Mouse (Mus musculus): ENCODE results near the gene Grin2a. TPM values are rescaled to one million over a fixed set of nuclear protein-coding genes. Genes with fewer than 3 reads are reported as not detected.

Grin2a gene
- polyA plus RNA-seq, 1 experiment from 2014 or later = 0.44 TPM

DNA sequence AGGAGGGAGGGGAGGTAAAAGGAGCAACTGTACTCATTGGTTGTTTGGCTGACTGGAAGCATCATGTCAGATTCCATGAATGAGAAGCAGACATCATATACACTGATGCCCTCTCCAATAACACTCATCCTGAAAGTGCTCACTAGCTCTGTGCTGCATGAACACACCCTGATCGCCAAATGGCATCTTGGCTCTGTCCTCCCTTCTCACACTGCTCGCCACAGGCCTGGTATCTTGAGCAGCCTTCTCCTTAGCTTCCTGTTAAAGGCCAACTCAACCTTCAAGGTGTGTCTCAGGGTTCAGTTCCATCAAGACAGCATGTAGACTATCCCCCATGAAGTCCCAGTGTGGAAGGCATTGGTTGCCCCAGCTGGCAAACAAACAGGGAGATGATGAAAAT lies 137.6 kb downstream of the Grin2a start:
- Histone ChIP-seq H3K27me3 (no peaks in the 10 kb centered on the region), H3K36me3 (no peaks in the 10 kb centered on the region), H3K4me1 (replicated peaks) (no peaks in the 10 kb centered on the region), H3K27ac (no peak overlapping the region), H3K4me3 (no peak overlapping the region), H3K9me3 (replicated peaks) (no peaks in the 10 kb centered on the region), H3K4me2 (no peak overlapping the region), H3K9ac (no peak overlapping the region)
- 54% methylated on average over 2 of the region's 2 CpGs for WGBS
- no peak for ATAC-seq (replicated peaks; ENCODE audit: insufficient number of reproducible peaks, insufficient read depth, low FRiP score, low read depth)

DNA sequence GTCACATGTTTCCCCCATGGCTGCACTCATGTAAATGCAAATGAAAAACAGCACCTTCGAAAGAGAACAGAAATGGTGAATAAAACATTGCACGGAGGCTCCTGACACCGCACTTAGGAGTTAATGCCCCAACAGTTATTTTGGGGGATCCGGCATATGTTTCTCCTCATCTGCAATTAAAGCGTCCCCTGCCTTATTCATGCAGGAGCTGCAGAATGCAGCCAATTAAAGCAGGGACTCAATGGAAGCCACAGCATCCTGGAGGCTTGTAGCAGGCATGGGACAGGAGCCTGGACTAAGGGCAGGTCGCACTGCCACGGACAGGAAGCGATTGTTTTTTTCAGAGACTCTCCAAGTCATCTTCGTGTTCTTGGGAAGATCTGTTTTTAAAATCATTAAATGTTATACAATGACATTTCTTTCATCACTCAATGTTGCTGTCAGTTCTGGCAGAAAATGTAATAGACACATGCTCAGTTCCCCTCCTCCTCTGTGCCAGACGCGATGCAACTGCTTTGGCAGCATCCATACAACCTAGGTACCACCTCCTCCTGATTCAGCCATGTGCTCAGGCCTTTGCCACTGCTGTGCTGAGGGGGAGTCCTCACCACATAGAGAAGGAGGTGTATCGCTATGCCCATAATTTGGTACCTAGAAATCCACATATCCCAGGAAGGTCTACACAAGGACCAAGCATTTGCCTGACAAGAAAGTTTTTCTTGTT lies 143.9 kb downstream of the Grin2a start:
- no peak overlapping the region for H3K27ac ChIP-seq
- no peaks in the 10 kb centered on the region for H3K4me1 ChIP-seq (replicated peaks)
- WGBS = 73% methylated on average over 12 of the region's 12 CpGs
- no peak overlapping the region for H3K9ac ChIP-seq
- no peaks in the 10 kb centered on the region for H3K9me3 ChIP-seq (replicated peaks)
- no peaks in the 10 kb centered on the region for H3K27me3 ChIP-seq
- no peaks in the 10 kb centered on the region for H3K36me3 ChIP-seq
- ATAC-seq (replicated peaks; ENCODE audit: insufficient number of reproducible peaks, insufficient read depth, low FRiP score, low read depth) = no peak
- no peak overlapping the region for H3K4me2 ChIP-seq
- H3K4me3 ChIP-seq = no peak overlapping the region

- Histone ChIP-seq H3K9ac (no peak overlapping the region), H3K4me1 (replicated peaks) (no peaks in the 10 kb centered on the region), H3K4me3 (no peak overlapping the region), H3K36me3 (no peaks in the 10 kb centered on the region), H3K27ac (no peak overlapping the region), H3K9me3 (replicated peaks) (no peaks in the 10 kb centered on the region), H3K27me3 (no peaks in the 10 kb centered on the region), H3K4me2 (no peak overlapping the region)
- no peak for ATAC-seq (replicated peaks; ENCODE audit: insufficient number of reproducible peaks, insufficient read depth, low FRiP score, low read depth)
- 44% methylated on average over 3 of the region's 3 CpGs for WGBS
Measured at GRCm38 (mm10) chr16:9841496-9841895, 153.9 kb downstream of the Grin2a start.

GRCm38 (mm10) chr16:9836542-9836941 lies 158.8 kb downstream of the Grin2a start:
- H3K4me1 ChIP-seq (replicated peaks) = no peaks in the 10 kb centered on the region
- no peak overlapping the region for H3K9ac ChIP-seq
- H3K27ac ChIP-seq = no peak overlapping the region
- no peak overlapping the region for H3K4me3 ChIP-seq
- no peak overlapping the region for H3K4me2 ChIP-seq
- no peak for ATAC-seq (replicated peaks; ENCODE audit: insufficient number of reproducible peaks, insufficient read depth, low FRiP score, low read depth)
- H3K36me3 ChIP-seq = no peaks in the 10 kb centered on the region
- 38% methylated on average over 8 of the region's 8 CpGs for WGBS
- no peaks in the 10 kb centered on the region for H3K27me3 ChIP-seq
- H3K9me3 ChIP-seq (replicated peaks) = no peaks in the 10 kb centered on the region

DNA sequence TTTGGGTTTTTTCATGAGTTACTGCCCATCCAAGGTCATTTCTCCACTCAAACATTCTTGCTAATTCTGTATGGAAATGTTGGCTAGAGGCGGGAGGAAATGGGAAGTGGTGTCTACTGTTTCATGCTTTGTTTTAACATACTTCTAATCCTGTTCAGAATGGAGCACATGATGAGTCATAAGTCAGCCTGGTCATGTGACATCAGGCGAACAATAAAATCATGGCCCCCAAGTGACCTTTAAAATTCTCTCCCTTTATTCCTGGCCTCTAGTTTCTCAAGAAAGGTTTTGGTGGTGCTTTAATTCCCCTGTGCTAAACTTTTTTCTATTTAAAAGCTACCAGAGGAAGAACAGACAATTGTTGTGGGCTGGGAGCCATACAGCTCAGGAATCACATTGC lies 161.1 kb downstream of the Grin2a start:
- H3K36me3 ChIP-seq = no peaks in the 10 kb centered on the region
- H3K4me3 ChIP-seq = no peak overlapping the region
- no peak overlapping the region for H3K27ac ChIP-seq
- WGBS = 73% methylated on average over 2 of the region's 2 CpGs
- no peaks in the 10 kb centered on the region for H3K27me3 ChIP-seq
- H3K9ac ChIP-seq = no peak overlapping the region
- no peaks in the 10 kb centered on the region for H3K9me3 ChIP-seq (replicated peaks)
- ATAC-seq (replicated peaks; ENCODE audit: insufficient number of reproducible peaks, insufficient read depth, low FRiP score, low read depth) = no peak
- H3K4me1 ChIP-seq (replicated peaks) = no peaks in the 10 kb centered on the region
- H3K4me2 ChIP-seq = no peak overlapping the region

- WGBS = 67% methylated on average over 2 of the region's 2 CpGs
- H3K9me3 ChIP-seq (replicated peaks) = no peaks in the 10 kb centered on the region
- H3K36me3 ChIP-seq = no peaks in the 10 kb centered on the region
Measured at GRCm38 (mm10) chr16:9825110-9825483, 170.3 kb downstream of the Grin2a start.

DNA sequence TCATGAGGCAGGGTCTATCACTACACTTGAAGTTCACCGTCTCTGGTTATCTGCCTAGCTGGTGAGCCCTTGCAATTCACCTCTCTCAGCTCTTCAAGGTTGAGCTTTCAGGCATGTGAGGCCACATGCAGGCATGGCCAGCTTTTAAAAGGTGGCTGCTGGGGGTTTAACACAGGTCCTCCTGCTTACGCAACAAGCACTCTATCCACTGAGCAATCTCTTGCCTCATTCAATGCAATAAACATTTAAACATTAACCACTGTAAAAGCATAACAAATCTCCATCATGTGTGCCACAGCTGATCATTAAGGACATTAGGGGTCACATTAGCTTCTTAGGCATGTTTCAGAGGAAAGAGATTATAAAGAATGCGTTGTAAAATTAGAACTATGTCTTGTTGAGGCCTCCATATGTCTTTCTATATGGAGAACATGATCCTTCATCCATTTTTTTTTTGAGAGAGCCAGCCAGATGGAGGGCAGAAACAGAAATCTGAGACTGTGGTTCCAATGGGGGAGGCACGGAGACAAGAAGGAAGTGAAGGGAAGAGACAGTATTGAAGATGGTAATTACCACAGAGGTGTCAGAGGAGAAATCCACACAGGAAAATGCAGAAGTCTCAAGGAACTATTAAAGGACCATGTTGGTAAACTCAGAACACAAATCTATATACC lies 170.8 kb downstream of the Grin2a start:
- Histone ChIP-seq H3K9ac (no peak overlapping the region), H3K4me1 (replicated peaks) (no peaks in the 10 kb centered on the region), H3K27me3 (no peaks in the 10 kb centered on the region), H3K27ac (no peak overlapping the region), H3K4me3 (no peak overlapping the region), H3K36me3 (no peaks in the 10 kb centered on the region), H3K9me3 (replicated peaks) (no peaks in the 10 kb centered on the region), H3K4me2 (no peak overlapping the region)
- WGBS = 71% methylated on average over 4 of the region's 4 CpGs
- ATAC-seq (replicated peaks; ENCODE audit: insufficient number of reproducible peaks, insufficient read depth, low FRiP score, low read depth) = no peak

More at GRCm38 (mm10) chr16:9825110-9825483, 170.3 kb downstream of the Grin2a start:
- ATAC-seq (replicated peaks; ENCODE audit: insufficient number of reproducible peaks, insufficient read depth, low FRiP score, low read depth) = no peak
- H3K4me1 ChIP-seq (replicated peaks) = no peaks in the 10 kb centered on the region
- H3K4me3 ChIP-seq = no peak overlapping the region
- no peak overlapping the region for H3K4me2 ChIP-seq
- H3K27me3 ChIP-seq = no peaks in the 10 kb centered on the region
- H3K9ac ChIP-seq = no peak overlapping the region
- no peak overlapping the region for H3K27ac ChIP-seq

GRCm38 (mm10) chr16:9823686-9824085 lies 171.7 kb downstream of the Grin2a start:
- no peak overlapping the region for H3K4me3 ChIP-seq
- H3K4me1 ChIP-seq (replicated peaks) = no peaks in the 10 kb centered on the region
- ATAC-seq (replicated peaks; ENCODE audit: insufficient number of reproducible peaks, insufficient read depth, low FRiP score, low read depth) = no peak
- H3K27ac ChIP-seq = no peak overlapping the region
- H3K9me3 ChIP-seq (replicated peaks) = no peaks in the 10 kb centered on the region
- H3K4me2 ChIP-seq = no peak overlapping the region
- no peaks in the 10 kb centered on the region for H3K27me3 ChIP-seq
- no peak overlapping the region for H3K9ac ChIP-seq
- H3K36me3 ChIP-seq = no peaks in the 10 kb centered on the region

- Histone ChIP-seq H3K4me1 (replicated peaks) (no peaks in the 10 kb centered on the region), H3K27me3 (no peaks in the 10 kb centered on the region), H3K9me3 (replicated peaks) (no peaks in the 10 kb centered on the region), H3K9ac (no peak overlapping the region), H3K4me3 (no peak overlapping the region), H3K4me2 (no peak overlapping the region), H3K36me3 (no peaks in the 10 kb centered on the region), H3K27ac (no peak overlapping the region)
- ATAC-seq (replicated peaks; ENCODE audit: insufficient number of reproducible peaks, insufficient read depth, low FRiP score, low read depth) = no peak
- WGBS = 56% methylated on average over 3 of the region's 3 CpGs
Measured at GRCm38 (mm10) chr16:9819508-9819907, 175.9 kb downstream of the Grin2a start.

DNA sequence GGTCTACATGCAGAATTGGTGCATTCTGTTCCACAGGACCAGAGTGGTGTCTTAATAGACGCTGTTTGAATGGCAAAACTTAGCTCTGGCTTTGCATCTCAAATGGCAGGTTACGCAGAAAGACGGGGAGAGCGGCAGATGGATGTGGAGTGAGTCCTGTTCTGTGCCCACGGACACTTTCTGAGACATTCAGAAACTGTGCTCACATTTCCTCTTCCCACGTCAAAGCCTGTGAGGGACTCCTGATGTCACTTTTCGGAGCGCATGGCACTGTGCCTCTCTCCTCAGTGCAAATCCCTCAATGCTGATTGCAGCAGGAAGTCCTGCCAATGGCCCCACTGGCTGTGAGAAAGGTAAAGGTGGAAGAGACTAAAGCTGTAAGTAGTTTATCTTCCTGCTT lies 194.0 kb downstream of the Grin2a start:
- H3K36me3 ChIP-seq = no peaks in the 10 kb centered on the region
- H3K4me2 ChIP-seq = no peak overlapping the region
- no peak overlapping the region for H3K4me3 ChIP-seq
- H3K27me3 ChIP-seq = no peaks in the 10 kb centered on the region
- 72% methylated on average over 8 of the region's 8 CpGs for WGBS
- no peak overlapping the region for H3K9ac ChIP-seq
- H3K4me1 ChIP-seq (replicated peaks) = no peaks in the 10 kb centered on the region
- no peak overlapping the region for H3K27ac ChIP-seq
- no peaks in the 10 kb centered on the region for H3K9me3 ChIP-seq (replicated peaks)
- ATAC-seq (replicated peaks; ENCODE audit: insufficient number of reproducible peaks, insufficient read depth, low FRiP score, low read depth) = no peak

- Histone ChIP-seq H3K27me3 (no peaks in the 10 kb centered on the region), H3K36me3 (no peaks in the 10 kb centered on the region), H3K27ac (no peak overlapping the region), H3K9ac (no peak overlapping the region), H3K4me1 (replicated peaks) (no peaks in the 10 kb centered on the region), H3K4me3 (no peak overlapping the region), H3K4me2 (no peak overlapping the region), H3K9me3 (replicated peaks) (no peaks in the 10 kb centered on the region)
- ATAC-seq (replicated peaks; ENCODE audit: insufficient number of reproducible peaks, insufficient read depth, low FRiP score, low read depth) = no peak
- WGBS = 25% methylated on average over 1 of the region's 1 CpGs
Measured at GRCm38 (mm10) chr16:9800221-9800620, 195.1 kb downstream of the Grin2a start.

GRCm38 (mm10) chr16:9792976-9793375 lies 202.4 kb downstream of the Grin2a start:
- ATAC-seq (replicated peaks; ENCODE audit: insufficient number of reproducible peaks, insufficient read depth, low FRiP score, low read depth) = no peak
- H3K36me3 ChIP-seq = no peaks in the 10 kb centered on the region

More at GRCm38 (mm10) chr16:9792976-9793375, 202.4 kb downstream of the Grin2a start:
- Histone ChIP-seq H3K4me1 (replicated peaks) (no peaks in the 10 kb centered on the region), H3K27me3 (no peaks in the 10 kb centered on the region), H3K27ac (no peak overlapping the region), H3K4me2 (no peak overlapping the region), H3K4me3 (no peak overlapping the region), H3K9ac (no peak overlapping the region), H3K9me3 (replicated peaks) (no peaks in the 10 kb centered on the region)
- WGBS = 78% methylated on average over 2 of the region's 2 CpGs
